Mouse (Mus musculus) kidney, adult 8-10 months (tissue): Measurements from ENCODE around the gene 4930455H04Rik.

Source experiments
- DNase-seq, 2 experiments: peaks; one replicate each; pipeline ENCODE4 v3.0.0; 2022

Gene 4930455H04Rik

GRCm38 (mm10) chr3:116967436-116967835, 631 bp upstream of the 4930455H04Rik start:
- DNase-seq = no peak

- DNase-seq = peak; percentile 19 to 21
Measured at GRCm38 (mm10) chr3:116968540-116968997, 502 bp downstream of the 4930455H04Rik start, which contains the start of gene Palmd. Palmd (minus strand) TSS chr3:116968987.

GRCm38 (mm10) chr3:116969003-116969402, 936 bp downstream of the 4930455H04Rik start:
- no peak for DNase-seq

GRCm38 (mm10) chr3:116969786-116970185, 1.7 kb downstream of the 4930455H04Rik start:
- no peak for DNase-seq

DNA sequence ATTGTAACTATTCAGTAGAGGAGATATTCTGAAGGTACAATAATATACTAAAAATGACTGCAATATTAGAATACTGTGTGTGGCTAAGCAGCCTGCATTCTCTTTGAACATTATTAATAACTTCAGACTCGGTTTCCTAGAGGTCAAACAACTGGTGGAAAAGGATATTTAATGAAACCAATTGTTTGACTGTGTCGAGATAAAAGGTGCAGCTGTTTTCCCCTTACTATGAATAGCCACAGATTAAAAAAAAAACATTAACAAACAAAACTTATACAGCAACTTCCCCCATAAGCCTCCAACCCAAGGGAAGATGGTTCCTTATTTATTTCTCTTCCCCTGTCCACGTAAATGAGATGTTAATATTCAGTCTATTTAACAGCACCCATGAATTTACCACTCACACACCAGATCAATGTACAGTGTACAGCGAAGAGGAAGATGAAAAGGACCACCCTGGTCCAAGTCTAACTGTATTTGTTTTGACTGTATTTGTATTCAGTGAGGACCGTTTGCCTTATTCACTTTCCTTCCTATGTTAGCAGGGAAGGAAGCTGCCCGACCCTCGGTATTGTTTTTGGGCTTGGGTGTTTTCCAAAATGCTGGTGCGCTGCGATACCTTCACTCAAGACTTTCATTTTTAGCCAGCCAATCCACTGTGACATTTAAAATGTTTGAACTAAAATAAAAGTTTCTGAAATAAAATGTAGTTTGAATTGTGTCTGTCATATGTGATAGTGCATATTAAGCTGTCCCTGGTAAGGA, 13.9 kb downstream of the 4930455H04Rik start:
- no peak for DNase-seq

DNA sequence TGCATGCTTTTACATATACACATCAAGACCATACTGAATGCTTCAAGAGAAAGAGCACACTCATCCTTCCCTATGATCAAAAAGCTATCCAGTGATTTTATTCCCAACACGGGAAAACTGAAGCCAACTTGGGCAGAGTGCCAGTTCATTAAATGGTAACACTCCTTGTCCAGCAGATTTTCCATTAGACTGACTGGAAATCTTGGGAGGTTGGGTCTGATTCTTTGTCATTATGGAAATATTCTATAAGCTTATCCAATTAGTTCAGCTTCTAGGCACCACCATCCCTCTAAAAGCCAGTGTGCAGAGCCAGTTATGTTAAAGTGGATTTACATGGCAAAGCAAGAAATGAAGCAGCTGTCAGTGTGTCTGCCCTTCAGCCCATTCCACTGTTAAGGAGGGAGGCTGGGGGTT, 17.0 kb downstream of the 4930455H04Rik start:
- no peak for DNase-seq

DNA sequence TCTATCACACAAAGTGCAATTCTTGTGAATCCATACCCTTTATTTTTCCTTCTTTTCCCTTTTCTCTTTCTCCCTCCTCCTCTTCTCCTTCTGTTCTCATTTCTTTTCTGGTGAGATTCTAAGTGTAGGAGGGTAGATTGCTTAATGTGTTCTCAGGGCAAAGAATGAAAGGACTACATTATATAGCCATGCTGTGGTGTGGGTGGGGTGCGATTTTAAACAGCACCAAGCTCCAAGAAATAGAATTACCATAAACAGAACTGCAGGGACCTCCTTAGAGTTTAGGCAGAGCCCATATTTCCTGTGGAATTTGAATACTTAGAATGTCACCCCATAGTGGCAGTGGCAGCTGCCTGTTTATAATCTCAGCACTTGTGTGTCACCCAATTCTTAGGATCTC, 17.7 kb downstream of the 4930455H04Rik start:
- DNase-seq = no peak

GRCm38 (mm10) chr3:116986451-116986850, 18.4 kb downstream of the 4930455H04Rik start:
- DNase-seq = no peak

GRCm38 (mm10) chr3:116988221-116988620, 20.2 kb downstream of the 4930455H04Rik start:
- no peak for DNase-seq

DNA sequence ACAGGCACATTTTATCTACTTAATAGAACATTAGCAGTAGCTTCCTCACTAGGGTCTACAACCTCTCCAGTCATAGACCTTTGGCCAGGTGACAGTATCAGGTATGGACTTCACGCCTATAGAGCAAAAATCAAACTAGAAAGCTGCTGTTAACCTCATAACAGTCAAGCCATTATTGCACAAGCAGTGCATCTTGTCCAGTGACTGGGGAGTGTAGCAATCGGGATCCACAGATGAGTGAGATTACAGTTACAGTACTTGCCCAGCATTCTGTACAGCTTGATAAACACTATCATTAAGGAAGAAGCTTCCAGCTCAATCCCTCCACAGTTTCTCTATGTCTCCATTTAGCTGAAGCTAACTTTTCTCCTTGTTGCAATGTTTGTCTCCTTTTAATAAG, 23.1 kb downstream of the 4930455H04Rik start:
- no peak for DNase-seq

GRCm38 (mm10) chr3:116993011-116993410, 24.9 kb downstream of the 4930455H04Rik start:
- no peak for DNase-seq

GRCm38 (mm10) chr3:117001686-117002485, 33.8 kb downstream of the 4930455H04Rik start:
- no peak for DNase-seq

- no peak for DNase-seq
Measured at GRCm38 (mm10) chr3:117003379-117003778, 35.3 kb downstream of the 4930455H04Rik start.

GRCm38 (mm10) chr3:117006636-117007035, 38.6 kb downstream of the 4930455H04Rik start:
- no peak for DNase-seq

- no peak for DNase-seq
Measured at GRCm38 (mm10) chr3:117007340-117007739, 39.3 kb downstream of the 4930455H04Rik start.

- DNase-seq = no peak
Measured at GRCm38 (mm10) chr3:117010182-117010581, 42.1 kb downstream of the 4930455H04Rik start.

- no peak for DNase-seq
Measured at GRCm38 (mm10) chr3:117020319-117020718, 52.3 kb downstream of the 4930455H04Rik start.

- no peak for DNase-seq
Measured at GRCm38 (mm10) chr3:117021907-117022306, 53.8 kb downstream of the 4930455H04Rik start.

DNA sequence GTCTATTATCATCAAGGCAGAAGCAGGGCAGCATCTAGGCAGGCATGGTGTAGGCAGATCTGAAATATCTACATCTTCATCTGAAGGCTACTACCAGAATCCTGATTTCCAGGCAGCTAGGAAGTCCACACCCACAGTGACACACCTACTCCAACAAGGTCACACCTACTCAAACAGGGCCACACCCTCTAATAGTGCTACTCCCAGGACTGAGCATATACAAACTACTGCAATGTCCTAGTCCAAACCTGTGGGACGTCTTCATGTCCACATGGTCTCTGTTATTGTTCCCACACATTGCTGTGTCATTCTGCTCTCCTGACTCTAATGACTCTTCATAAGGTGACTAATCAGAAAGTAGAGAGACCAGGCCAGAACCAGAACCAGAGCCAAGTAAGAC, 56.0 kb downstream of the 4930455H04Rik start:
- DNase-seq = no peak

GRCm38 (mm10) chr3:117024557-117024956, 56.5 kb downstream of the 4930455H04Rik start:
- DNase-seq = no peak

- no peak for DNase-seq
Measured at GRCm38 (mm10) chr3:117025421-117025820, 57.4 kb downstream of the 4930455H04Rik start.
